Mouse (Mus musculus): ENCODE measurements around the gene Cdca7l. TPM values are rescaled to one million over a fixed set of nuclear protein-coding genes. Genes with fewer than 3 reads are reported as not detected.

Cdca7l gene
- 5.8 and 6.6 TPM in 2 replicates for polyA plus RNA-seq (2012; rRNA removed)

DNA sequence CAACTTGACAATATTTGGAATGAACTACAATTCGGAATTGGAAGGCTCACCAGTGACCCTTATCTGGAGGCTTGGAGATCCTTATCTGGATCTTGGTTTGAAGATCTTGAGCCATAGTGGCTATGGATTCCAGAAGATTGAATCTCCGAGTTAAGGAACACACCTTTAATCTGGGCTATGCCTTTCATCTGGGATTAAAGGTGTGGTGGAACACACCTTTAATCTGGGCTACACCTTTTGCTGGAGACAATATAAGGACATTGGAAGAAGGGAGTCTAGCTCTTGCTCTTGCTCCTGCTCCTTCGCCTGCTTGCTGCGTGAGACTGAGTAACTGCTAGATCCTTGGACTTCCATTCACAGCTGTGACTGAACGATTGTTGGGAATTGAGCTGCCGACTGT, at the start of gene Cdca7l:
Cdca7l (plus strand) TSS at position 301 of the 400 bp plus-strand sequence.

